Mouse (Mus musculus) left cerebral cortex, postnatal 4 days (tissue): ENCODE results near the gene Slc4a1ap. TPM values are rescaled to one million over a fixed set of nuclear protein-coding genes. Genes with fewer than 3 reads are reported as not detected.
"Not testable (repeated sequence)": the region's sequence is repeated elsewhere in the genome, so short reads cannot be mapped to it uniquely, and the experiment has no call there.

Experiments
- DNase-seq: peaks from one replicate; pipeline ENCODE4 v3.0.0-alpha.2; 2022
- intact Hi-C: fragments of 180-260 bp; cut with DNase I; formaldehyde crosslinking; loops from one replicate; pipeline ENCODE4 v1.15.1; 2025
- total RNA-seq, 2 experiments: library from RNA; stranded (reverse); gene quantifications; 2 replicates each; pipeline ENCODE4 v1.2.3; 2021

The Slc4a1ap gene
- total RNA-seq = 10 to 100 TPM; 41.5 to 48.7 TPM

GRCm38 (mm10) chr5:31526354-31527116 is at the start of gene Slc4a1ap:
Gene Slc4a1ap (plus strand): TSS chr5:31526995.
- intact Hi-C loops = no loop called here
- DNase-seq = peak; percentile 66

- DNase-seq = no peak
- intact Hi-C loops = no loop called here
Observed at GRCm38 (mm10) chr5:31480536-31480935, 46.3 kb upstream of the Slc4a1ap start.

GRCm38 (mm10) chr5:31485440-31485839 is 41.4 kb upstream of the Slc4a1ap start, which contains the start of gene 4930548H24Rik:
Gene 4930548H24Rik (plus strand): TSS chr5:31485740.
- DNase-seq = no peak

GRCm38 (mm10) chr5:31487889-31488288 is 38.9 kb upstream of the Slc4a1ap start:
- DNase-seq = no peak
- intact Hi-C loops = no loop called here

More at GRCm38 (mm10) chr5:31485440-31485839, 41.4 kb upstream of the Slc4a1ap start, which contains the start of gene 4930548H24Rik:
- intact Hi-C loops = no loop called here

- intact Hi-C loops = no loop called here
- no peak for DNase-seq
Observed at GRCm38 (mm10) chr5:31489116-31489769, 37.6 kb upstream of the Slc4a1ap start.

- intact Hi-C loops = no loop called here
- no peak for DNase-seq
Observed at GRCm38 (mm10) chr5:31492031-31492430, 34.8 kb upstream of the Slc4a1ap start.

- peak; percentile 90 for DNase-seq
- intact Hi-C loops = no loop called here
Observed at GRCm38 (mm10) chr5:31494513-31495297, 32.1 kb upstream of the Slc4a1ap start, which contains the start of gene Gpn1. Gene Gpn1 (plus strand): TSS chr5:31494741.

GRCm38 (mm10) chr5:31504843-31505242 is 22.0 kb upstream of the Slc4a1ap start:
- no peak for DNase-seq
- intact Hi-C loops = no loop called here

GRCm38 (mm10) chr5:31512481-31512880 is 14.3 kb upstream of the Slc4a1ap start:
- DNase-seq = no peak
- intact Hi-C loops = no loop called here

GRCm38 (mm10) chr5:31520556-31520955 is 6.2 kb upstream of the Slc4a1ap start:
- no peak for DNase-seq
- intact Hi-C loops = no loop called here

- DNase-seq = no peak
- intact Hi-C loops = no loop called here
Observed at GRCm38 (mm10) chr5:31527117-31527680, 404 bp downstream of the Slc4a1ap start.

- DNase-seq, intact Hi-C loops: not testable (repeated sequence)
Observed at GRCm38 (mm10) chr5:31527707-31528106, 912 bp downstream of the Slc4a1ap start, which contains the start of gene Supt7l. Gene Supt7l (minus strand): TSS chr5:31527807.

GRCm38 (mm10) chr5:31528560-31528959 is 1.8 kb downstream of the Slc4a1ap start:
- intact Hi-C loops = no loop called here
- DNase-seq = no peak

GRCm38 (mm10) chr5:31535228-31535627 is 8.4 kb downstream of the Slc4a1ap start:
- DNase-seq = no peak

GRCm38 (mm10) chr5:31559401-31559800 is 32.6 kb downstream of the Slc4a1ap start:
- intact Hi-C loops = no loop called here

More at GRCm38 (mm10) chr5:31535228-31535627, 8.4 kb downstream of the Slc4a1ap start:
- intact Hi-C loops = no loop called here

GRCm38 (mm10) chr5:31560352-31560751 is 33.6 kb downstream of the Slc4a1ap start:
- intact Hi-C loops = loop anchor here (10.0 kb wide), 1 partner anchor 744 kb away; no protein-coding TSS in a partner anchor
- DNase-seq = no peak

More at GRCm38 (mm10) chr5:31559401-31559800, 32.6 kb downstream of the Slc4a1ap start:
- DNase-seq = no peak

- DNase-seq = no peak
- intact Hi-C loops = loop anchor here (10.0 kb wide), 1 partner anchor 743 kb away; no protein-coding TSS in a partner anchor
Observed at GRCm38 (mm10) chr5:31562036-31562666, 35.4 kb downstream of the Slc4a1ap start.

- DNase-seq = peak; percentile 67
- intact Hi-C loops = loop anchor here (10.0 kb wide), 1 partner anchor 741 kb away; no protein-coding TSS in a partner anchor
Observed at GRCm38 (mm10) chr5:31563496-31563895, 36.7 kb downstream of the Slc4a1ap start.

- DNase-seq = no peak
- intact Hi-C loops = loop anchor here (2.0 to 10.0 kb wide), 2 partner anchors 575 to 741 kb away; no protein-coding TSS in a partner anchor
Observed at GRCm38 (mm10) chr5:31563905-31564304, 37.1 kb downstream of the Slc4a1ap start.

- intact Hi-C loops = loop anchor here (2.0 to 10.0 kb wide), 2 partner anchors 574 to 740 kb away; no protein-coding TSS in a partner anchor
- no peak for DNase-seq
Observed at GRCm38 (mm10) chr5:31564976-31565375, 38.2 kb downstream of the Slc4a1ap start.
